Mouse (Mus musculus): ENCODE measurements around the gene Nfib. TPM values are rescaled to one million over a fixed set of nuclear protein-coding genes. Genes with fewer than 3 reads are reported as not detected.

Nfib gene
- total and polyA plus RNA-seq, 3 experiments, result not detected

GRCm38 (mm10) chr4:82435716-82436115 is 269.8 kb downstream of the Nfib start:
- no peaks in the 10 kb centered on the region for H3K27me3 ChIP-seq (ENCODE audit: control insufficient read depth in 1 of 2, insufficient read depth in 2 of 2, low read length in 2 of 2)
- DNase-seq (ENCODE audit: low read depth, low spot score), result no peak
- H3K9ac ChIP-seq (ENCODE audit: control insufficient read depth, low read depth, low read length, poor library complexity, severe bottlenecking), result no peak overlapping the region
- H3K4me3 ChIP-seq (ENCODE audit: control insufficient read depth in 1 of 2, insufficient read depth in 1 of 2, low read depth in 2 of 2, low read length in 2 of 2), result no peak overlapping the region
- TF ChIP-seq MXI1 (IDR thresholded peaks at IDR 0.05; ENCODE audit: low read depth, low read length), result no peak
- no peak for TF ChIP-seq MAX (IDR thresholded peaks at IDR 0.05; ENCODE audit: low read length)
- no peak for TF ChIP-seq MAFK (IDR thresholded peaks at IDR 0.05; ENCODE audit: borderline replicate concordance, low read depth, low read length)
- TF ChIP-seq ETS1 (IDR thresholded peaks at IDR 0.05; ENCODE audit: low read depth, low read length), result no peak
- no peaks in the 10 kb centered on the region for H3K79me2 ChIP-seq (ENCODE audit: control insufficient read depth, insufficient read depth, low read length, poor library complexity)
- no peaks in the 10 kb centered on the region for H3K4me1 ChIP-seq (ENCODE audit: control insufficient read depth in 1 of 2, insufficient read depth in 2 of 2, low read length in 2 of 2)
- H3K36me3 ChIP-seq (ENCODE audit: control insufficient read depth in 1 of 2, insufficient read depth in 2 of 2, low read length in 2 of 2), result no peaks in the 10 kb centered on the region
- no peaks in the 10 kb centered on the region for H3K9me3 ChIP-seq (replicated peaks; ENCODE audit: insufficient read depth, low read length)
- H3K27ac ChIP-seq (ENCODE audit: control insufficient read depth, low read depth, low read length), result no peak overlapping the region

DNA sequence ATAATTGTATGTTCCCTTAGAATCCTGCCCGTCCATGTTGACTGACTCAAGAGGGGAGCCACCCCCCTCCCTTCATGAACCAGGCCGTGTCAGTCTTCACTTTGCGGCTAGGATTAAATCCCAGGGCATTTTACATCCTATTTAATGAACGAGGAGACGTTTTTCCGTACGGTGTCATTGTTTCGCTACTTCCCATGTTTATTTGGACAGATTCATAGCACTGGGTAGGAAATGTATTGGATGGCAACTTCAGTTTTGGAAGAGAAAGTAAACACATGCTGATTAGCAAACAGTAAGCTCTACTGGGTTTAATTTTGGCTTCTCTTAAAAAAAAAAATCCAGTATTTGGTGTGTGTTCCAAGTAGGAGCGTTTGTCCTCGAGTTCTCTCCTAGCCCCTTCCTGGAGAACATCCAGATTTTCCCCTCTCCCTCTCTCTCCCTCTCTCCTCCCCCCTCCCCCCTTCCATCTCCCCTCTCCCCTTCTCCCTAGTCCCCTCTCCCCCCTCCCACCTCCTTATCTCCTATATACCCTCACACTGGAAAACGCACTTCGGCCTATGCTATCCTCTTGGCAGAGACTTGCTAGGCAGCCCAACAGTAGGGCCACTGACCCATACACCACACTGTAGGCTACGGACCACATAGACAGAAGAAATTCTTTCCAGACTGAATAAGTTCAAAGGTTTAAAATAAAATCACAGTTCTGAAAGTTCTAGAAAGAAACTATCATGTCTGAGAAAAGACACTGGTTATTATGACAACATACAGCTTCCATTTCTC is 271.4 kb downstream of the Nfib start:
- no peaks in the 10 kb centered on the region for H3K4me1 ChIP-seq (ENCODE audit: control insufficient read depth in 1 of 2, insufficient read depth in 2 of 2, low read length in 2 of 2)
- no peaks in the 10 kb centered on the region for H3K79me2 ChIP-seq (ENCODE audit: control insufficient read depth, insufficient read depth, low read length, poor library complexity)
- no peak for DNase-seq (ENCODE audit: low read depth, low spot score)
- H3K4me3 ChIP-seq (ENCODE audit: control insufficient read depth in 1 of 2, insufficient read depth in 1 of 2, low read depth in 2 of 2, low read length in 2 of 2), result no peak overlapping the region
- H3K27me3 ChIP-seq (ENCODE audit: control insufficient read depth in 1 of 2, insufficient read depth in 2 of 2, low read length in 2 of 2), result no peaks in the 10 kb centered on the region
- H3K9ac ChIP-seq (ENCODE audit: control insufficient read depth, low read depth, low read length, poor library complexity, severe bottlenecking), result no peak overlapping the region
- TF ChIP-seq MYC (IDR thresholded peaks at IDR 0.05; ENCODE audit: low read depth, low read length), result no peak
- TF ChIP-seq BHLHE40 (IDR thresholded peaks at IDR 0.05; ENCODE audit: borderline replicate concordance, low read depth, low read length), result no peak
- no peak for TF ChIP-seq GATA1 (IDR thresholded peaks at IDR 0.05; ENCODE audit: low read depth, low read length)
- no peak for TF ChIP-seq ZNF384 (IDR thresholded peaks at IDR 0.05; ENCODE audit: low read depth, low read length)
- TF ChIP-seq USF2 (IDR thresholded peaks at IDR 0.05; ENCODE audit: borderline replicate concordance in 1 of 2, insufficient read depth in 1 of 2, low read depth in 1 of 2, low read length in 2 of 2), result no peak
- TF ChIP-seq EP300 (IDR thresholded peaks at IDR 0.05; ENCODE audit: low read depth in 1 of 2, low read length in 2 of 2), result no peak
- TF ChIP-seq MXI1 (IDR thresholded peaks at IDR 0.05; ENCODE audit: low read depth, low read length), result no peak
- TF ChIP-seq SMC3 (IDR thresholded peaks at IDR 0.05; ENCODE audit: low read depth, low read length), result no peak
- TF ChIP-seq MAX (IDR thresholded peaks at IDR 0.05; ENCODE audit: low read length), result no peak
- TF ChIP-seq ELF1 (IDR thresholded peaks at IDR 0.05; ENCODE audit: low read depth, low read length), result no peak
- TF ChIP-seq CHD1 (IDR thresholded peaks at IDR 0.05; ENCODE audit: low read depth, low read length), result no peak
- TF ChIP-seq E2F4 (IDR thresholded peaks at IDR 0.05; ENCODE audit: borderline replicate concordance, low read depth, low read length), result no peak
- TF ChIP-seq UBTF (IDR thresholded peaks at IDR 0.05; ENCODE audit: borderline replicate concordance, insufficient read depth, low read depth, low read length), result no peak
- no peak for TF ChIP-seq MEF2A (IDR thresholded peaks at IDR 0.05; ENCODE audit: extremely low read depth, insufficient replicate concordance, low read depth, low read length, poor library complexity, severe bottlenecking)
- TF ChIP-seq MYB (IDR thresholded peaks at IDR 0.05; ENCODE audit: low read depth, low read length), result no peak
- no peak for TF ChIP-seq ZKSCAN1 (IDR thresholded peaks at IDR 0.05; ENCODE audit: low read depth, low read length)
- no peak for TF ChIP-seq NELFE (IDR thresholded peaks at IDR 0.05; ENCODE audit: low read depth, low read length)
- no peak overlapping the region for H3K27ac ChIP-seq (ENCODE audit: control insufficient read depth, low read depth, low read length)
- no peaks in the 10 kb centered on the region for H3K36me3 ChIP-seq (ENCODE audit: control insufficient read depth in 1 of 2, insufficient read depth in 2 of 2, low read length in 2 of 2)
- H3K9me3 ChIP-seq (replicated peaks; ENCODE audit: insufficient read depth, low read length), result no peaks in the 10 kb centered on the region
